Mouse (Mus musculus) MEL (cell line): ENCODE results near the gene Spop.
A peak's percentile ranks its signal among the peaks of the same experiment; 100 is the strongest.

Source experiments
- CHD1 ChIP-seq: IDR thresholded peaks from 2 replicates; pipeline ENCODE4 v1.6.1; 2012; ENCODE audit warnings: low read depth, mild to moderate bottlenecking, inconsistent platforms, low read length, improper control_type of control experiment
- CTCF ChIP-seq, 3 experiments: IDR thresholded peaks in 2 of 3; conservative IDR thresholded peaks in 1 of 3; 2 replicates each; pipeline ENCODE4 v1.5.1; 2011 to 2012; ENCODE audit warnings: low read length in 3 of 3, low read depth in 2 of 3, mild to moderate bottlenecking in 2 of 3, improper control_type of control experiment in 1 of 3, inconsistent platforms in 1 of 3, mixed read lengths in 1 of 3, moderate library complexity in 1 of 3; ENCODE audit not compliant: control insufficient read depth in 1 of 3, insufficient read depth in 1 of 3, poor library complexity in 1 of 3, severe bottlenecking in 1 of 3
- EP300 ChIP-seq, 2 experiments: IDR thresholded peaks; 2 replicates each; pipeline ENCODE4 v1.6.1; 2011; ENCODE audit warnings: improper control_type of control experiment in 2 of 2, low read length in 2 of 2, low read depth in 1 of 2, mild to moderate bottlenecking in 1 of 2
- HCFC1 ChIP-seq: IDR thresholded peaks from 2 replicates; pipeline ENCODE4 v1.6.1; 2012; ENCODE audit warnings: low read depth, mild to moderate bottlenecking, inconsistent platforms, low read length, improper control_type of control experiment, moderate library complexity
- MAX ChIP-seq: IDR thresholded peaks from 2 replicates; pipeline ENCODE4 v1.6.1; 2011; ENCODE audit warnings: low read length, improper control_type of control experiment
- RAD21 ChIP-seq: IDR thresholded peaks from 2 replicates; pipeline ENCODE4 v1.6.1; 2011; ENCODE audit warnings: mild to moderate bottlenecking, low read depth, low read length, improper control_type of control experiment
- RCOR1 ChIP-seq: IDR thresholded peaks from 2 replicates; pipeline ENCODE4 v1.6.1; 2012; ENCODE audit warnings: low read depth, mild to moderate bottlenecking, inconsistent platforms, low read length, improper control_type of control experiment
- ZC3H11A ChIP-seq: IDR thresholded peaks from 2 replicates; pipeline ENCODE4 v1.6.1; 2012; ENCODE audit warnings: low read depth, mild to moderate bottlenecking, inconsistent platforms, low read length, improper control_type of control experiment

DNA sequence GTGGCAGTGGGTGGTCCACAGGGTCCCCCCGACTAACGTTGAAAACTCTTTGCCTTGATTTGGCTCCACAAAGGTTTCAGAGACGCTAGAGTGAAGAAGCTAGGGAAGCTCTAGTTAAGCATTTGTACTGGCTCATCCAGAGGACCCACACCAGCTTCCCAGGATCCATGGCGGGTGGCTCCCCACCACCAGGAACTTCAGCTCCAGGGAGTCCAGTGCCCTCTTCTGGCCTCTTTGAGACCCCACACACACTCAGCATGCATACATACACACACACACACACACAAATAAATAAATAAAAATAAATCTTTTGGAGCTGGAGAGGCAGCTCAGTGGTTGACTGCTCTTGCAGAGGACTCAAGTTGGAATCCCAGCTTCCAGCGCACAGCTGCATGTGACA lies 84.0 kb downstream of the Spop start:
- TF ChIP-seq CTCF (IDR thresholded peaks at IDR 0.05 in 2 of 3, conservative IDR thresholded peaks at IDR 0.05 in 1 of 3; ENCODE audit: control insufficient read depth in 1 of 3, insufficient read depth in 1 of 3, low read depth in 2 of 3, low read length in 3 of 3, poor library complexity in 1 of 3, severe bottlenecking in 1 of 3) = 0 out of 6 replicates have a peak, but pooled peaks of 1 of the 3 experiments have one; percentile 11
- TF ChIP-seq EP300 (IDR thresholded peaks at IDR 0.05; ENCODE audit: low read depth in 1 of 2, low read length in 2 of 2) = no peak
- no peak for TF ChIP-seq RAD21
- TF ChIP-seq RCOR1 = no peak
- TF ChIP-seq CHD1 = no peak
- TF ChIP-seq HCFC1 = no peak
- no peak for TF ChIP-seq MAX
- TF ChIP-seq ZC3H11A = no peak
